Mouse (Mus musculus): ENCODE results near the gene Smurf2. TPM values are rescaled to one million over a fixed set of nuclear protein-coding genes. Genes with fewer than 3 reads are reported as not detected.

Smurf2 gene
- polyA plus RNA-seq (2017; shearing (Covaris generic)): 10 to 100 TPM; 16.9 to 58.4 TPM

DNA sequence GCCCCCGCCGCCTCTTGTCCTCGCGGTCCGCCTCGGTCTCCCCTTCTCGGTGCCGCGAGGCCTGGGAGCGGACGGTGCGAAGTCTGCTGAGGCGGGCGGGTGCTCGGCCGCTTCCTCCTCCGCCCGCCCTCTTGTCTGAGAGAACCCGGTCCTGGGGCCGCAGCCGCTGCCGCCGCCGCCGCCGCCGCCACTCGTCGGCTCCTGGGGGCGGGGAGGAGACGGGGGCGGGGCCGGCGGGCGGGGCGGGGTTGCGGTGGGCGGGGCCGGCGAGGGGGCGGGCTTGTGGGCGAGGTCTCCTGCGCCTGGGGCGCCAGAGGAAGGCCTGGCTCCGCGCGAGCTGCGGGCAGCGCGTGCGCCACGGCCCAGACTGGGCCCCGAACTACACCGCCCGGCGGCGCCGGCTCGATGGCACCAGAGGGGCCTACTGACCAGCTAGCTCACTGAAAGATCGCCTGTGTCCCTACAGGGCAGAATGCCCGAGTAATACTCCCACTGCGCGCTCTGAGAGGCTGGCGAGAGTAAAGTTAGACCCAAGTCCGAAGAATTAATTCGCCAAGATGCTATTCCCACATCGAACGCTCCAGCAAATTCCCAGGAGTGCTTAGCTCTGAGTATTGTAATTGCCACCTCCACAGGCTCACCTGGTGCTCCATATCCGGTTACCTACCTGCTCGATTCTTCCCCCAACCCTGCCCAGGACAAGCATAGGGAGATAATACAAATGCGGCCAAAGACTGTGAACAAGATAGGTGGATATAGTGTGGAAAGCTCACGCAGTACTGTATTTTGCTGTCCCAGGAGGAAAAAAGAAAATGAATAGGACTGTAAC lies at the start of gene Smurf2:
TSS of gene Smurf2 (minus strand) at position 165 of the 829 bp plus-strand sequence.

DNA sequence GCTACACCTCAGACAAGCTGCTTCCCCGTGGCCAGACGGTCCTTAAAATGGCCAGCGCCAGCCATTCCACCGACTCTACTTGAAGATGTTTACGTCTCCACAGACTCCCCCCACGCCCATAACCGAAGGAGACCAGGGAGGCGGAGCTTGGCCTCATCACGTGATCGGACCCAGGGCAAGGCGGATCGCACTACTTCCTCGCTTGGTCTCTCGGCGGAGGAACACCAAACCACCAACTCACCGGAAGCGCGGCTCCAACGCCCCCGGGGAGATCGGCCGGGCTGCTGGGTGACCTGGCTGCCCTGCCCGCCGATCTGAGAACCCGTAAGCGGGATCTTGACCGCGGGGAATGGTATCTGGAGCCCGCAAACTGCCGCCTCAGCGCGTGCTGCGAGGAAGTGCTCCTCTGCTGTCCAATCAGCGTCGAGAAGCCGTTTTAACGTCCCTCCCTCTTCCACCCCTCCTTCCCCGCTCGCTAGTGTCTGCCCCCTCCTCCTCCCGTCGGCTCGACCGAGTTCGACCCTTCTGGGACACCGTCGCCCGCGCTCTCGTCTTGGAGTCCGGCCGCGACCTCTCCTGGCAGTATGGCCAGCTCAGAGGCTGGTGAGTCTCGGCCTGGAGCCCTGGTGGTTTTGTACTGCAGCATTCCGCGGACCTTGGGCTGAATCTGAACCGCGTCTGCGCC lies 131.6 kb downstream of the Smurf2 start, which contains the start of the genes Ddx5 and Cep95:
TSS of gene Ddx5 (minus strand) at position 411 of the 685 bp plus-strand sequence.
TSS of gene Cep95 (plus strand) at position 478 of the 685 bp plus-strand sequence.

DNA sequence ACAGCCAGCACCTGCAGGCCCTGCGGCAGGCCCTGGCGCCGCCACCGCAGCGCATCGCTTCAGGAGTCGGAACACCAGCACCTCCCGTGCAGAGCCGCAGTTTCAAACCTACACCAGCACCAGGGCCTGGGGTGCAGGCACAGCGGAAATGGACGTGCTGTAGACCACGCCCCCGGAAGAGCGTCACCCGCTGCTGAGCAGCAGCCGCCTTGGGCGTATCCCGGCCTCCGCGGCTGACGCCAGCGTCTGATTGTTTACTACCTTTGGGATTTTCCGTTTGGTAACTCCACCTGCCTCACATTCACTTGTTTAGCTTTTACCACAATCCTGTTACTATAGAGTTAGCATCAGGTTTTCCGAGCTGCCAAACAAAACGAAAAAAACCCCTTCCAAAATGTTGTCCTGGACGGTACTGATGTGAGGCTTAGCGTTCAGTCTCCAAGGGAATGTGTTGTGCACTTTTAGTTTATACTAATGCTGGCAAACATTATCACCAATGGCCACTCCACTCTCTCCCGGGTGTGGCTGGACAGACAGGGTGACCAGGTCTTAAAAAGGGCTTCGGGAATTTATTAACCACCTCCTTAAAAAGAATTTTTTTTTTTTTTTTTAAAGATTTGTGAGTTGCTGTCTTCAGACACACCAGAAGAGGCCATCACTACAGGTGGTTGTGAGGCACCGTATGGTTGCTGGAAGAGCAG lies 141.0 kb downstream of the Smurf2 start, which contains the start of gene Polg2:
TSS of gene Polg2 (minus strand) at position 150 of the 701 bp plus-strand sequence.

Other genes starting within 250 kb of the Smurf2 start
- gene Pecam1, start 170.1 kb downstream of the Smurf2 start, polyA plus RNA-seq (2017; shearing (Covaris generic)): 100 to 1,000 TPM in 1 of 2 experiments, 10 to 100 TPM in 1; 95.9 to 101 TPM
- gene Milr1, start 169.5 kb downstream of the Smurf2 start, polyA plus RNA-seq (2017; shearing (Covaris generic)): 10 to 100 TPM in 1 of 2 experiments, 1 to 10 TPM in 1; 9.5 to 11.1 TPM
- gene Polg2, start 141.2 kb downstream of the Smurf2 start, polyA plus RNA-seq (2017; shearing (Covaris generic)): 10 to 100 TPM; 18.9 to 31.9 TPM
- gene Ddx5, start 131.5 kb downstream of the Smurf2 start, polyA plus RNA-seq (2017; shearing (Covaris generic)): 100 to 1,000 TPM; 576 to 643 TPM
- gene Cep95, start 131.5 kb downstream of the Smurf2 start, polyA plus RNA-seq (2017; shearing (Covaris generic)): 10 to 100 TPM; 26.0 to 32.4 TPM
- 10 to 100 TPM; 89.2 to 89.8 TPM for gene Kpna2, start 78.8 kb upstream of the Smurf2 start, polyA plus RNA-seq (2017; shearing (Covaris generic))
- gene 1810010H24Rik, start 105.0 kb upstream of the Smurf2 start, polyA plus RNA-seq (2017; shearing (Covaris generic)): 1 to 10 TPM in 1 of 2 experiments, under 1 TPM in 1; 0.54 to 2.9 TPM
- gene Bptf, start 211.4 kb upstream of the Smurf2 start, polyA plus RNA-seq (2017; shearing (Covaris generic)): 10 to 100 TPM; 16.1 to 28.0 TPM

Measured in activated CD4-positive, CD25-positive, alpha-beta regulatory T cell (primary cell).